Mouse (Mus musculus) brain, adult 2 months (tissue): ENCODE results near the gene Cd4.

ENCODE experiments used
- DNase-seq: peaks from one replicate; pipeline ENCODE4 v3.0.0; 2011; ENCODE audit warnings: low read depth, low spot score

Cd4 gene

DNA sequence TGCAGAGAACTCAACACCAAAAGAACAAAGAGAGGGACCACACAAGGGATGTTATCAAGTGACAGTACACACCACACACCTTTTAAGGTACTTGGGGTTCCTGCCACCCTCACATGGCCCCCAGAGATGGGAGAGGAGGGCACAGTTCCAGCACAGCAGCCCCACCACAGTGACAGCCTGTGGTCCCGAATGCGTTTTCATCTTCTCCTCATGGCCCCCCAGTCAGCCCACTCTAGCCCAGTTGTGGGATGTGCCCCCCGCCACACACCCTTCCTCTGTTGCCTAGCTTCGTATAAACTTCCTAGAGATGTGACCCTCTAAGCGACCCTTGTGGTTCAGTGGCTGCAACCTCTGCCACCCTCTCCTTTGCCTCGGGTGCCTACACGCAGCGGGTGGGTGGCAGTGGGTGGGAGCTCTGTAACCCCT lies 2.1 kb downstream of the Cd4 start:
- DNase-seq = no peak

DNA sequence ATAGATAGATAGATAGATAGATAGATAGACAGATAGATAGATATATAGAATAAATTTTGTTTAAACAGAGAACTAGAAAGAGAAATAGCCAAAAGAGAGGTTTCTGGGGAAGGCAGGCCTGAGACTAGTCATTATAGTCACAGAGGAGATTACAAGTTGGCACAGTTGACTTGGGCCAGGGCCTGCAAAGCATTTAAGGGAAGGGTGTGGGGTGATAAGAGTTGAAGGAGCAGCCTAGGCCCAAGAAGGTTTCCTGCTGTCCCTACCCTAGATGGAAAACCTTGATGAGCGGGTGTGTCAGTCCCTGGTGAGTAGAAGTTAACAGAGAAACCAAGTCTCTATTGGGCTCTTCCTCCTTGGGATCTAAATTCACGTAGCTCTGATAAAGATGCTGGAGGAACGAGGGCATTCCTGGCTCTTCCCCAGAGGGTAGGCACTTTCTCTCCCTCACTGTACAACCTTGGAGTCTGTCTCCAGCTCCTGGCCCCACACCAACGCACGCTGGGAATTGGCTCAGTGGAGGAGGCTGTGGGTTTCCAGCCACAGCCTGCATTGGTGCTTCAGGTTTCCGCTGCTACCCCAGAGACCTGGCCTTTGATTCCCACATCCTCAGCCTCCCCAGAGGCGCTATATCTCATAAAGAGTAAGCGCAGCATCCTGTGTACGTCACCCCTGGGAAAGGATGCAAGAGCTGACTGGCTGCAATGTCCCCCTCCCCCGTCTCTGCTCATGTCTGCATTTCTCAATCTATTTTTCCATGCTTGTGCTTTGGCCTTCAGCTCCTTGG lies 3.1 kb downstream of the Cd4 start:
- DNase-seq = peak; percentile 76

DNA sequence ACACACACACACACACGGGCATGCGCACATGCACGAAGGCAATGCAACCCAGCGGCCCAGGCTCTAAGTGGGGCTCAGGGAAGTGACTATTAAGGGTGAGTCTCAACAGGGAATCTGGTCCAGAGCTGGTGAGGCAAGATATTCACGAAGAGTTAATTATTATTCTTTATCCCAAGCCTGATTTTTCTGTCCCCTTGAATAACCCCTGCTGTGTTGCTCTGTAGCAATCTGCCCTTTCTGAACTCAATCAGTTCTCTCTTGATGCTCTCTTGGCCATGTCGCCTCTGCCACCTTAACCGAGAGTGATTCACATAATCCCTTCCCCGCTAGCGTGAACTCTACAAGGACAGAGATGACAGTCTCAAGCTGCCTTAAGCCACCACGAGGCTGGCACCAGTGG lies 4.7 kb downstream of the Cd4 start:
- DNase-seq = no peak

DNA sequence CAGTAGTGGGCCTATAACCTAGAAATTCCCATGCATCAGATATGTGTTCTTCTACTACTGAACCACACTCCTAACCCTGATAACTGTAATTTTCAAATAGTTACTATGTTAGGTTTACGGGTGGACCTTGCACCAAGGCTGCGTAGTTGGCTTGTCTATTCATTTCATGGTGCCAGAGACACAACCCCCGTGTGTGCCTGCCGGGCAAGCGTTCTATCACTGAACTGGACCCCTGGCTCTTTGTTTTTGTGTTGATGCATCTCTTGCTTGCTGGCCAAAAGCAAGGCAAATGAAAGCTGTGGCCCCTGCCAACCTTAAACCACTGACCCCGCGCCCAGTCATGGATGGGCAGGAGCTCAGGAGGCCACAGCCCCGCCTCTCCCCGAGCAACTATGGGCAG lies 6.2 kb downstream of the Cd4 start:
- DNase-seq = no peak

DNA sequence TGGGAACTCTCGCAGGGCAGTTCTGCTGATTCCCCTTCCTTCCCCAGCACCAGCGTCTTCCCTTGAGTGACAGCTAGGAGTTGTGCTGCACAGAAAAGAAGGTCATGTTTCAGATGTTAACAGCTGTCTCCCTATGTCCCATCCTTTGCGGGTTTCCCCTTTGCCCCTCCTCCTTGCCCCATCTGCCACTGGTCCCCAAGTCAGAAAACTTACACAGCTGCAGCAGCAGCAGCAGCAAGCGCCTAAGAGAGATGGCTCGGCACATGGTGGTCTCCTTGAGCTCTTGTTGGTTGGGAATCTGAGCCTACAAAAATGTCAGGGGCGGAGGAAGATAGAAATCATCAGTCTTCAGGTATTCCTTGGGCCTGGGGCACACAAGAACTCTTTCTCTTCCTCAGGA lies 8.6 kb downstream of the Cd4 start:
- no peak for DNase-seq

DNA sequence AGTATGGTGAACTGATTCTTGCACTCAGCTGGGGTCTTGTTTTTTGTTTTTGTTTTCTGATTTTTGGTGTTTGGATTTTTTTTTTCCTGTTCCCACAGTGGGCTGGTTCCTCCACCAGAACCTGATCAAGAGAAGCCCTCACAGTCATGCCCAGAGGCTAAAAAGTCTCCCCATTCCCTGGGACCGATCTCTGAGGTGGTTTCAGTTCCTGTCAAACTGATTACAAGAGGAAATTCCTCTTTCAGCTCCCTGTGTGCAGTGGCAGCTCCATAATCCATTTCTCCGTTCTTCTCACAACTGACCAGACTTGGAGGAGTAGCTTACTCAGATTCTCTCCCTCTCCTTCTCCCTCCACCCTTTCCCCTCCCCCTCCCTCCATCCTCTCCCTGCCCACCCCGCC lies 13.7 kb downstream of the Cd4 start:
- DNase-seq = no peak

DNA sequence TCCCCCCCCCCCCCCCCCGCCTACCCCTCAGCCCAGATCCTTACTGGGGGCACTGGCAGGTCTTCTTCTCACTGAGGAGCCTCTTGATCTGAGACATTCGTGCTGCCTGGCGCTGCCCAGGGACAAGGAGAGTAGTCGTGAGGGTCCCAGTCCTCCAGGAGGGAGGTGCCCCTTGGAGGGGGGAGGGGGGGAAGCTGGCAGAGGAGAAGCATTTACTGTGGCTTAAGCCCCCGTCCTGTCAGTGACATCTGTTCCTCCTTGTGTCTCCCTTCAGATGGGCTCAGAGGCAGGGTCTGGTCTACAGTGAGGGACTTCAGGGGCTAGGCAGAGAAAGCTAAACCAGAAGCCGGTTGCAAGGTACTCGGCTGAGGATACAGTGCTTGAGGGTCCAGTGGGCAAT lies 21.5 kb downstream of the Cd4 start:
- no peak for DNase-seq

DNA sequence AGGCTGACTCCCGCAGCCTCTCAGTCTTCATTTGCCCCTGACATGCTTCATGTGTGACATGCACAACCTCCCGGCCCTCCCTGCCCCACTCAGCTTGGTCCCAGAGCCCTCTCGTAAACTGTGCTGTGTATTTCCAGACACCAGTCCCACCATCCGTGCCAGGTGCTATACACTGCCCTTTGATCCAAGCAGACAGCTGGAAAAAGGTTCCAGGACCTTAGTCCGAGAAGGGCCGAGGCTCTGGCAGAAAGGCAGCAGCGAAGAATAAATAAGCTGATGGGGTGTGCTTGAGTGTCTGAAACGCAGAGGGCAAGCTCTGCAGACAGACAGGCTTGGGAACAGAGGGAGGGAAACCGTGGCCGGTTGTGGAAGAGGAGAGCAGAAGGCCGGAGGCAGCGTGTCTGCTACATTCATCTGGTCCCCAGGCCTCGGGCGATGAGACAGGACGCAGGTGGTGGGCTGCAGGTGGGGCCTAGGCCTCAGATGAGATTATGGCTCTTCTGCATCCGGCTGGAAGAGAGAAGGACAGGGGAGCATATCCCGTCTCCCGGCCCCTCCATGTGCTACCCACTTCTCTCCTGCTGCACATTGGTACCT lies 22.2 kb downstream of the Cd4 start:
- no peak for DNase-seq

DNA sequence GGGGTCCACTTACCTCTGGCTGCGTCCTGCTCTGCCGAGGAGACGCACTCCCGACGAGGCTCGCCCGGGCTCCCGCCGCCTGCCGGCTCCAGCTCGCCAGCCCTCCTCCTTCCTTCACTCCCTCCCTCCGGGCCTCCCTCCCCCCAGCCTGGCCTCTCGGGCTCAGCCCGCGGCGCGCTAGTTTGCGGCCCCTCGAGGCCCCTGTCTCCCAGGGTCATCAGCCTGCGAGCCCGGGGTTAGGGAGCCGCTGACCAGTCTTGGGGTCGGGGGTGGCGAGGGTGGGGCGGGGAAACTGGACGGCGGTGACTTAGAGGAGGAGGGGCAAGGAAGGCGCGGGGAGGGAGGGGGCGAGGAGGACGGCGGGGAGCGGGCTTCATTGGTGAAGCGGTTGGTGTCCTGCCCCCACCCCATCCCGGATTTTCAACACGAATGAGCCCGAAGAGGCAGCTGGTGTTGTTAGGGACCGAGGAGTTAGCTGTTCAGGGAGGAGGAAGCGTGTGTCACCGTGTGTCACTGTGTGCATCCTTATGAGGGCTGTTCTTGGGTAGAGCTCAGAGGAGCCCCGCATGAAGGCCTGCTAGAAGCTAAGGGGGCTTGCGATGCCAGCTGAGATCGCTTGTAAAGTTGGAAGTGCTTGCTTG lies 24.2 kb downstream of the Cd4 start, which contains the start of gene Gpr162:
TSS of gene Gpr162 (minus strand) at position 326 of the 641 bp plus-strand sequence.
- peak; percentile 92 for DNase-seq

DNA sequence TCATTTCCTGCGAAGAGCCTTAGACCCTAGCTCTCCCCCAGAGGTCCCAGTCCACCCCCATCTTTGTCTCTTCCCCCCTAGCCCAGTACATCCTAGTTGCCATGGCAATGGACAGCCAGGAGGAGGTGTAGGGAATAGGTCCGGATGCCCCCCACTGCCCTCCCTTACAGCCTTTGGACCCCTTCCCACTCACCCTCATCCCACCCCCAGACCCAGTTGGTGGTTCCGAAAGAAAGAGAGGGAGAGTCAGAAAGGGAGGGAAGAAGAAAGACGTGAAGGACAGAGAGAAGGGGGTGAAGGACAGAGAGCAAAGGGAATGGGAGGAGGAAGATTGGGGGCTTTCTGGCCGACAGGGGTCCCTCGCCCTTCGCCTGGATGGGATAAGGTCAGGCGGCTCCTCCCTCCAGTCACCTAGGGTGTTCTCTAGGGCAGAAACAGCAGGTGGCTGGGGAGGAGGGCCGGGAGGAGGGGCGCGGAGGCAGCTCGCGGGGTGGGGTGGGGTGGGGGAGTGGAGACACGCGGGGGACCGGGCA lies 24.8 kb downstream of the Cd4 start:
- DNase-seq = peak; percentile 59

DNA sequence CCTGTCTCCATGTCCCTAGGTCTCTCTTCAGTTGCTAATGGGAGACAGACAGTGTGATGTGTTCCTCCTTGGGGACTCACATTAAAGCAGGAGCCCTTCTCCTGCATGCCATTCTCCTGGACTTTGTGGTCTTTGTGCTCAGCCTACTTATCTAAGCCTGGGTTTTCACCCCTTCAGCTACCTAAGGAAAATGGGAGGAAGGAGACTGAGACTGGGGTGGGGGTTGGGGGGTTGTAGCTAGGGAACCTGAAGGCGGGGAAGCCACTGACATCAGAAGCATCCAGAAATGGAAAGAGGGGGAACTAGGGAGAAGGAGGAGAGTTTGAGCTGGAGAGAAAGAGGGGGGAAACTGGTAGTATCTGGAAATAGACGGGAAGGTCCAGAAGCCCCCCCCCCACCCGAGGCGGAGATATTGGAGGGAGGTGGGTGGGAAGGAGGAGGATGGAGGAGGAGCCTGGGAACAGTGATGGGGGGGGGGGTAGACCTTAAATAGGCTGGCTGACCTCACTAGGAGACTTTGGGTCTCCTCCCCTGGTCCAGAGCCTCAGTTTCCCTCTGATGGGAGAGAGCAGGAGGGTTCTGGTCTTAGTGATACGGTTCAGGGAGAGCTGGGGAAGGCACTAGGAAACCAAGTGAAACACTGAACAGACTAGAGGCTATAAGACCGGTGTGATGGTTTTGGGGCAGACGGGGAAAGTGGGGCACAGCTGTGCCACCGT lies 25.5 kb downstream of the Cd4 start:
- peak; percentile 81 for DNase-seq

DNA sequence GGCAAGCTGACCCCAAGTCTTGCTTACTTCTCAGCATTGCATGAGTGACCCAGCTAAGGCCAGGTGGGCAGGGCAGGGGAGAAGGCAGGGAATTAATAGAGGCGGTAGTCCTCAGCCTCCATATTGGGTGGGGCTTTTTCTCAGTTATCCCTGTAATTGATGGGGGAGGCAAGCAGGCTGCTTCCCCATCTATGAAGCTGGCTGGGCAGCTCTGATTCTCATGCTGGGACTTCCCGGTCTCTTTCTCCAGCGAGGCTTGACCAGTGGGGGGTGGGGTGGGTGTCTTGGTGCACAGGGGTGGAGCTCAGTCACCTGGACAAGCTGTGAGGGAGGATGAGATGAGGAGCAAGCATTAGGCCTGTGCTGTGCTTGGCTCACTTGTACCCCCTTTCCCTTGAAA lies 26.2 kb downstream of the Cd4 start:
- no peak for DNase-seq

DNA sequence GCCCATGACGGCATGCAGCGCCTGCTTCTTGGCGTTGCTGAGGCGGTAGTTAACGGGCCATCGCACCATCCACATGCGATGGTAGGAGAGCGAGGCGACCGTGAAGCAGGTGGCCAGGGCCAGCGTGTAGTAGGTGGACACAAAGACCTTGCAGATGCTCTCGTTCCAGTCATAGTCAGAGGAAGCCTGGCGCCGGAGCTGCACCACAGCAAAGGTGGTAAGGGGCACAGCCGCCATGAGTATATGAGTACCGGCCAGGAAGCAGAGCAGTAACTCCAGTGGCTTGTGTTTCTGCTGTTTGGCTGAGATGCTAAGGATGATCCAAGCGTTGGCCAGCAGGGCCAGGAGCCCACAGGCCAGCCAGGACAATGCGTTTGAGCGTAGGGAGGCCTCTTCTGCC lies 26.8 kb downstream of the Cd4 start:
- no peak for DNase-seq

DNA sequence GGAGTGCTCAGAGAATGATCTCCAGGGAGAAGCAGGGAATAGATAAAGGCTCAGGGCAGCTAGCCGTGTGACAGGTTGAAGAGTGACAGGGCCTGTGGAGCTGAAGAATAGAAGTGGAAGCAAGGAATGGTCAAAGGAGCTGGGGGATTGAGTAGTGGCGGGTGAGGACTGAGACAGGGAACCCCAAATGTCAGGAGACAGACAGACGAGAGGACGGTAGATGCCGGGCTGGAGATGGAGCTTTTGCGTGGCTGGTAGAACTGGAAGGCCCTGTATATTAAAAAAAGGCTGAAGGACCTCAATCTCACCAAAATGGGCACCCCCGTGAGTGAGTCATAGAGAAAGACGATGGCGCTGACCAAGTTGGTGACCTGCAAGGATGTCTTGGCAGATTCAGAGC lies 27.5 kb downstream of the Cd4 start:
- DNase-seq = no peak

DNA sequence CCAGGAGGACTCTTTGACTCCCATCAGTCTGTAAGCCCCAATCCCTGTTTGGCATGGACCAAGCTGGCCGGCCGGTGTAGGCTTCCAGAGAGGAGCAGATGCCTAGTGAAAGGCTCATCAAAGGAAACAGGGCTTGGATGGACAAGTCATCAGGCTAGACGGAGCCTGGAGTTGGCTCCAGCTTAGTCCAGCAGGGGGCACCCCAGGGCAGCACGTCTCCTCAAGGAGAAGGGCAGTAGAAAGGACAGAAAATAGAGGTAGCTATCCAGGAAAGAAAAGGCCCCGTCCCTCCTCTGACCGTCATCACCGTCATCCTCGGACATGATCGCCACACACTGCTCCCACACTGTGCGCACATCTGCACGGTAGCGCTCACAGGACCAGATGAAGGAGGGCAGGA lies 28.3 kb downstream of the Cd4 start:
- peak; percentile 93 for DNase-seq

DNA sequence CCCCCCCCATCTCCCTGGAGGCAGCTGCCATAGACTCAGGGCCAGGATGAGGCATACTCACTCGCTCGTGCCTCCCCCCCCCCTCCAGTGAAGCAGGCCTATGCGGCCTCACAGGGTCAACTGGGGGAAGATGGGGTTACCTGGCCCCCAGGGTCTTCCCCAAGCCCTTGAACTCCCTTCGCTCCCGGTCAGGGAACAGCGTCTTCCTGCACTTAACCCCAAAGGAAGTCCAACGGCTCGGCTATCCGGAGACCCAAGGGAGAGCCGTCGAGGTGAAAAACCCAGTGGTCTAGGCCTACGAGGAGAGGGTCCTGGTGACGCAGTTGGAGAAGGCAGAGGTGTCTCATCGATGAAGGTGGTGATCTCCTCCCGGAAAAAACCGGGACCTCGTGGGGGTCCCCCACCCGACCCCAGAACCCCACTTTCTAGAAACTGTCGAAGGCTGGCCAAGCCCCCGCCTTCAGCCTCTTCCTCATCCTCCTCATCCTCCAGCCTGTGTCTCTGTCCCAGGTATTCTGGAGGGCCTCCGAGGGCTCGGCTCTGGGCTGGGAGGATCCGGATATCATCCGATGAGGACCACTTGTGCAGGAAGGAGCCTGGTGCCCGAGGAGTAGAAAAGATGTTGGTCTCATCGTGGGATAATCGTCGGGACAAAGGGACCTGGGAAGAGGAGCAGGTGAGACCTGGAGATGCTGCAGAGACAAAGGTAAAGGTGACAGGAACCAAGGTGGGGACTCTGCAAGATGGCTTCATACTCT lies 29.3 kb downstream of the Cd4 start:
- no peak for DNase-seq

DNA sequence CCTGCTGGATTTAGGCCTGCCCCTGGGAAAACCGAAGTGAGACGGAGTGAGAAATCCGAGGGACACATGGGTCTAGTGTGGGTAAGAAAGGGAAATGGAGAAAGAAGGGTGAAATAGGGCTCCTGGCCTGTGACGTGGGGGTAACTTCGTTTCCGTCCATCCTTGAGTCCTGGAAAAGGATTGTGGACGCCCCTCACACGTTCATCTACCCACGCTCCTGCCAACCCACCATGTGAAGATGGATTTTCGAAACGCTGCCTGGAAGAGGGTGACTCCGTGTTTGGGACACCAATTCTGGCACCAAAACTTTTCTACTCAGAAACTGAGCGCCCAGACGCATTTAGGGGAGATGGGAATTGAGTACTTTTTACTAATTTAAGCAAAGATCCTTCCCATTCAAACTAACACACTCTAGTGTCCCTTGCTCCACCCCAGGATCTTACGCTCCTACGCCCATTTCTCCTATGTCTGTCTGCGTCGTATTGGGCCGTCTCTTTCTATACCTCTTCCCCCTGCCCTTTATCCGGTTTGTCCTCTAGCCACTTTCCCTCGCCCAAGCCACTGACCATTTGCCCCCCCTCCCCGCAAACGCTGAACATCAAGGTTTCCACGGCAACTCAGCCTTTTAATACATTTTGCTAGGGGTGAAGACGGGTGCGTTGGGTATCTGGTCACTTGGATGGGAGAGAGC lies 30.0 kb downstream of the Cd4 start:
- DNase-seq = no peak

DNA sequence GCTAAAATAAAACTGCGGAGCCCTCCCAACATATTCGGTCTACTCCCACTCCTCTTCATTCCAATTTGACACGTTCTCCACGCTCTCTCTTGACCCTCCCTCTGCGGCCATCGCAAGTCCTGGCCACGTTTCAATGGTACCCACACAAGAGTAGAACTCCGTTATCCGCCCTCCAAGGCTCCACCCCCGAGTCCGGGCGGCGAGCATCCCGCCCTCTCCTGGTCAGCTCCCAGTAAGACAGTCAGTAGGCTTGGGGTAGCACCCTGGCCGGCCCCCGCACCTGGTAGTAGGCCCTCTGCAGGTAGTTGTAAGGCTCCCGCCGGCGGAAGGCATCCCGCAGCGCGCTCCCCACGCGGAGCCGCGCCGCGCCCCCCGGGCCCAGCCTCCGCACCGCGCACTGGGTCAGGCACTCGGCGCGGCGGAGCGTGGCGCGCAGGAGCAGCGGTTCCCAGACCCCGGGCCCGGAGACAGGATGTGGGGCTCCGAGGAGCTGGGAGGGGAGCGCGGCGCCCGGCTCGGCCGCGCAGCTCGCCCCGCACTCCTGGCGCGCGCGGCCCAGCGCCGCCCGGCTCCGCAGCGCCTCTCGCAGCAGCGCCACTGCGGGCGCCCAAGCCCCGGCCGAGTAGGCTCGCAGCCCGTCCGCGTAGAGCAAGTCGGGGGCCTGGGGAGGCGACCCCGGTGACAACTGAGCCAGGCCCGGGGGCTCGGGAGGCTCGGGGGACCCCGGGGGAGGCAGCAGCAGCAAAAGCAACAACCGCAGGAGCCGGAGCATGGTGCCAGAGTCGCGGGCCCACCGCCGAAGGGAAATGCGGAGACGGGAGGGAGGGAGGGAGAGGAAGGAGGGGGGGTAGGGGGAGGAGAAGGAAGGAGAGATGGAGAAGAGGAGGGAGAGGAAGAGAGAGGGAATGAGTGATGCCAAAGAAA lies 30.8 kb downstream of the Cd4 start, which contains the start of gene P3h3:
TSS of gene P3h3 (minus strand) at position 837 of the 924 bp plus-strand sequence.
- DNase-seq = peak; percentile 94

DNA sequence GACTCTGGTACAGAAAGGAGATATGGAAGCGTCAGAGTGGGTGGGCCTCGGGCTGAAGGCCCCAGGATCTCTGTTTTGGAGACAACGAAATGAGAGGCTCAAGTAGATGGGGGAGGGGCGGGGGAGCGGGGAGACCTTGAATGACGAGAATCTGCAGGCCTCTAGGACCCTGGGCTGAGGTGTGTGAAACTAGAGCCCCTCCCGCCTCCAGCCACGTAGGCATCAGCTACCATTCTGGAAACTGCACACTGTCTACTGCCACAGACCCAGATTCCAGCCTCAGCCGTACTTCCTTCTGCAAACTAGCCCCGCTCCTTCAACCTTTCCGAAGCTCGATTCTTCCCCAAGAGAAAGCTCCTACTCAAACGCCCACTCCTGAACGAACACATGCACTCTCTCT lies 31.7 kb downstream of the Cd4 start:
- DNase-seq = peak; percentile 85
